Mouse (Mus musculus) stomach, postnatal 0 days (tissue): ENCODE results near the gene B3gat3.

Experiments
- CTCF ChIP-seq: IDR thresholded peaks from 2 replicates; pipeline ENCODE4 v1.5.1; 2016; ENCODE audit warnings: antibody characterized with exemption, low read depth, mild to moderate bottlenecking, moderate library complexity
- EP300 ChIP-seq: optimal IDR thresholded peaks from 2 replicates; pipeline ENCODE3; 2016; ENCODE audit warnings: antibody characterized with exemption

- no peak for TF ChIP-seq EP300
- TF ChIP-seq CTCF, result no peak
Measured at GRCm38 (mm10) chr19:8919000-8919399, 1.2 kb upstream of the B3gat3 start.
